Comparison of ENCODE assay signal across 7 mouse cellular contexts in the genomic region with DNA sequence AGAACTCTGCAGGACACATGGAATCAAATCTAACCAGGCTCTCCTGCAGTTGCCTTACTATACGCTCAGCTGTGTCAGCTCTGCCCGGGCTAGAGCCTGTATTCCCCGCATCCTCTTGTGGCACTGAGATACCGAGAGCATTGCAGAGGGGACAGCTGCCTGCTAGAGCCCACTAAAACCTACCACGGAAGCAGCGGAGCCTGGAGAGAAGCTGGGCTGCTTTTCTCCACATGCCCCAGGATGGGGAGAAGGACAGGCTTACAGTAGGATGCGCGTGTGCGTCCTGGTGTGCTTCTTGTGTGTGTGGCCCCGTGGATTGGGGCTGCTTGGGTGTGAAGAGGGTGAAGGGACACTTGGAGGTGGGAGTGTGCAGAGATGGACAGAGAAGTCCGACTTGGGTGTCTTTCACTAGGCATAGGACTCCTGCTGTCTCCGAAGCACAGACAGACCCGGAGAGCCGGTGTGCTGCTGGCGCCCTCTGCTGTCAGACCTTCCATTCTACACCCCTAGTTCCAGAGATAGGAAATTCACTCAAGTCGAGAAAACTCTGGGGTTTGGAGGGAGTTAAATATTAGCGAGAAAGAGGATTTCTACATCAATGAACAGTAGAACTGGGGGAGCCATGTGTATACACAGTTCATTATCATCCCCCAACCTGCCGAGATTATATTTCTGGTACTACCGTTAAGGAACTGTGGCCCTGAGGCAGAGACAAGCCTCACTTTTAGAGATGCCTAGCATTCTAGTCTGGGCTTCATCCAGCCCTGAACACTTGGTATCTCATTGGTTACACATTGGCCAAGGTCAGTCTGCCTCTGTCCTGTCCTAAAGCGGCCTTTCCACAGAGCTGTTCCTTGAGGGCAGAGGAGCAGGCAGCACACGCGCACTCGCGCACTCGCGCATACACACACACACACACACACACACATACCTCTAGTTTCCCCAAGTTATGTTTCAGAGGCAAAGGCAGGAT. TPM values are rescaled to one million over a fixed set of nuclear protein-coding genes. Genes with fewer than 3 reads are reported as not detected.
A peak's percentile ranks its signal among the peaks of the same experiment; 100 is the strongest.
DNase-seq lines count a peak whose midpoint lies in the region; ATAC-seq and TF ChIP-seq lines count a peak whose summit lies in the region.

No protein-coding gene starts in this region.

- peaks cover 2% of the 10 kb centered on the region; the same call in 1 of the 2 replicates for H3K4me1 ChIP-seq in embryonic facial prominence, embryonic 12.5 days
- no peaks in the 10 kb centered on the region for H3K4me1 ChIP-seq in limb, embryonic 14.5 days (ENCODE audit: control insufficient read depth, insufficient read depth, low read length)
- no peaks in the 10 kb centered on the region for H3K4me1 ChIP-seq in midbrain, postnatal 0 days (ENCODE audit: insufficient read depth, low read length)

- peak; percentile 83 for DNase-seq in adrenal gland, postnatal 25 days
- peak; percentile 70 for DNase-seq in heart, adult 8-10 months (ENCODE audit: low spot score)
- peak; percentile 86 for DNase-seq in kidney, adult 9 months
- DNase-seq in limb, embryonic 14.5 days (ENCODE audit: low spot score), result peak; percentile 80
- peak; percentile 84 for DNase-seq in midbrain, postnatal 0 days (ENCODE audit: low spot score)
- DNase-seq in spleen, postnatal 10 days (ENCODE audit: low spot score in 2 of 2), result peak; percentile 54 to 82

- H3K9ac ChIP-seq in embryonic facial prominence, embryonic 12.5 days, result 0 out of 2 replicates have a peak overlapping the region, but pooled peaks have one; percentile 25
- H3K9ac ChIP-seq in limb, embryonic 14.5 days (ENCODE audit: low read depth, low read length, severe bottlenecking), result peak overlapping the region; percentile 25; the same call in 1 of the 2 replicates
- H3K9ac ChIP-seq in midbrain, postnatal 0 days (replicated peaks; ENCODE audit: low read length, poor library complexity, severe bottlenecking), result 0 out of 2 replicates have a peak overlapping the region, but pooled peaks have one; percentile 33

- H3K4me3 ChIP-seq in embryonic facial prominence, embryonic 12.5 days, result peak overlapping the region; percentile 2; the same call in 1 of the 2 replicates
- peak overlapping the region; percentile 12 for H3K4me3 ChIP-seq in limb, embryonic 14.5 days (replicated peaks; ENCODE audit: low read length)
- peak overlapping the region; percentile 9; the same call in 1 of the 2 replicates for H3K4me3 ChIP-seq in midbrain, postnatal 0 days (ENCODE audit: low read depth, low read length)

- H3K9me3 ChIP-seq in embryonic facial prominence, embryonic 12.5 days, result no peaks in the 10 kb centered on the region
- no peaks in the 10 kb centered on the region for H3K9me3 ChIP-seq in limb, embryonic 14.5 days (ENCODE audit: control insufficient read depth, low read length)
- H3K9me3 ChIP-seq in midbrain, postnatal 0 days (ENCODE audit: low read length), result no peaks in the 10 kb centered on the region

- TF ChIP-seq POLR2A in limb, embryonic 14.5 days (IDR thresholded peaks at IDR 0.05; ENCODE audit: borderline replicate concordance, extremely low read depth, insufficient read depth, insufficient read length), result no peak

- H3K27ac ChIP-seq in embryonic facial prominence, embryonic 12.5 days, result no peak overlapping the region
- no peak overlapping the region for H3K27ac ChIP-seq in limb, embryonic 14.5 days (replicated peaks; ENCODE audit: low read depth, low read length)
- no peak overlapping the region for H3K27ac ChIP-seq in midbrain, postnatal 0 days (ENCODE audit: low read depth, low read length)

- ATAC-seq in embryonic facial prominence, embryonic 12.5 days (ENCODE audit: insufficient number of reproducible peaks, insufficient read depth, low FRiP score, low TSS enrichment), result 0 out of 2 replicates have a peak, but pooled peaks have one; percentile 52
- peak; percentile 81 for ATAC-seq in limb, embryonic 14.5 days (ENCODE audit: low FRiP score, low read depth)
- peak; percentile 70; the same call in 1 of the 2 replicates for ATAC-seq in midbrain, postnatal 0 days (ENCODE audit: low FRiP score)

- peak; percentile 95 for TF ChIP-seq CTCF in midbrain, postnatal 0 days (IDR thresholded peaks at IDR 0.05)

- H3K36me3 ChIP-seq in embryonic facial prominence, embryonic 12.5 days, result no peaks in the 10 kb centered on the region
- no peaks in the 10 kb centered on the region for H3K36me3 ChIP-seq in limb, embryonic 14.5 days (ENCODE audit: control insufficient read depth, insufficient read depth, low read length)
- H3K36me3 ChIP-seq in midbrain, postnatal 0 days (ENCODE audit: insufficient read depth, low read length), result no peaks in the 10 kb centered on the region

- 35% methylated on average over 26 of the region's 26 CpGs for WGBS in embryonic facial prominence, embryonic 12.5 days
- WGBS in limb, embryonic 14.5 days, result 38% methylated on average over 26 of the region's 26 CpGs
- 42% methylated on average over 22 of the region's 26 CpGs for WGBS in midbrain, postnatal 0 days

- H3K4me2 ChIP-seq in embryonic facial prominence, embryonic 12.5 days (replicated peaks), result peak overlapping the region; percentile 34
- peak overlapping the region; percentile 42 for H3K4me2 ChIP-seq in limb, embryonic 14.5 days (replicated peaks; ENCODE audit: low read depth, low read length, severe bottlenecking)
- peak overlapping the region; percentile 43 for H3K4me2 ChIP-seq in midbrain, postnatal 0 days (ENCODE audit: low read depth, low read length, poor library complexity, severe bottlenecking)

- H3K27me3 ChIP-seq in embryonic facial prominence, embryonic 12.5 days, result peaks cover 5% of the 10 kb centered on the region; the same call in 1 of the 2 replicates
- H3K27me3 ChIP-seq in limb, embryonic 14.5 days (ENCODE audit: control insufficient read depth, insufficient read depth, low read length), result no peaks in the 10 kb centered on the region
- H3K27me3 ChIP-seq in midbrain, postnatal 0 days (ENCODE audit: insufficient read depth, low read length), result no peaks in the 10 kb centered on the region

RNA-seq across cellular contexts. Expression of gene 1700016D06Rik, which starts 0.5 kb away (rescaled TPM):
- not detected in 2 replicates for total RNA-seq in adrenal gland, postnatal 25 days (2021)
- polyA plus RNA-seq in embryonic facial prominence, embryonic 12.5 days (2016; fragmentation: Nextera tagmentation; extraction: Ambion mirVana), result not detected in 2 replicates
- not detected for total RNA-seq in heart, adult 8-10 months (2022)
- polyA plus RNA-seq in limb, embryonic 14.5 days (2012; rRNA removed), result not detected in 2 replicates
- not detected in 2 replicates for polyA plus RNA-seq in limb, embryonic 14.5 days (2014; fragmentation: Nextera tagmentation; extraction: Ambion mirVana)
- not detected in 2 replicates for total RNA-seq in midbrain, postnatal 0 days (2014; rRNA removed)
- 0.47 and 0.48 TPM in 2 replicates for polyA plus RNA-seq in midbrain, postnatal 0 days (2015; fragmentation: Nextera tagmentation; extraction: Ambion mirVana)

RNA-seq across cellular contexts. Expression of gene Arhgef7, which starts 27.2 kb away (rescaled TPM):
- total RNA-seq in adrenal gland, postnatal 25 days (2021), result 47.8 and 56.5 TPM in 2 replicates
- 55.0 and 56.5 TPM in 2 replicates for polyA plus RNA-seq in embryonic facial prominence, embryonic 12.5 days (2016; fragmentation: Nextera tagmentation; extraction: Ambion mirVana)
- 100 to 1,000 TPM in 3 of 4 experiments, 10 to 100 TPM in 1; 93.9 to 119 (median 111) TPM for total RNA-seq in heart, adult 8-10 months (2022)
- 52.6 and 58.6 TPM in 2 replicates for polyA plus RNA-seq in limb, embryonic 14.5 days (2012; rRNA removed)
- 54.4 and 56.5 TPM in 2 replicates for polyA plus RNA-seq in limb, embryonic 14.5 days (2014; fragmentation: Nextera tagmentation; extraction: Ambion mirVana)
- total RNA-seq in midbrain, postnatal 0 days (2014; rRNA removed), result 87.5 and 124 TPM in 2 replicates
- polyA plus RNA-seq in midbrain, postnatal 0 days (2015; fragmentation: Nextera tagmentation; extraction: Ambion mirVana), result 54.3 and 55.3 TPM in 2 replicates
